Mouse (Mus musculus) bone marrow macrophage, adult 2 months (primary cell): ENCODE data around the gene Elfn1.

ENCODE experiments used
- CTCF ChIP-seq: IDR thresholded peaks from 2 replicates; pipeline ENCODE4 v1.5.1; 2012; ENCODE audit warnings: low read depth, mild to moderate bottlenecking, low read length, moderate library complexity
- POLR2A ChIP-seq: IDR thresholded peaks from 2 replicates; pipeline ENCODE4 v1.6.1; 2012; ENCODE audit warnings: mild to moderate bottlenecking, low read depth, low read length, borderline replicate concordance

- TF ChIP-seq CTCF (no peak), POLR2A (no peak)
These were observed 111.9 kb downstream of the Elfn1 start for GRCm38 (mm10) chr5:140019616-140020015.
